Mouse (Mus musculus): Measurements from ENCODE around the gene Defa20.
"Not testable (repeated sequence)": the region's sequence is repeated elsewhere in the genome, so short reads cannot be mapped to it uniquely, and the experiment has no call there.

Defa20 gene

GRCm38 (mm10) chr8:21508958-21509357 is at the start of gene Defa20:
TSS of gene Defa20 (plus strand) at chr8:21509258.
- not testable (repeated sequence) for DNase-seq (ENCODE audit: inconsistent ontology term)

GRCm38 (mm10) chr8:21528732-21529131 is 19.7 kb downstream of the Defa20 start, which contains the start of gene Defa32:
TSS of gene Defa32 (plus strand) at chr8:21529032.
- DNase-seq (ENCODE audit: inconsistent ontology term): not testable (repeated sequence)

Measured in Muller cell, postnatal 12 days (primary cell).